Mouse (Mus musculus) liver, embryonic 11.5 days (tissue): Measurements from ENCODE around the gene Esp36. TPM values are rescaled to one million over a fixed set of nuclear protein-coding genes. Genes with fewer than 3 reads are reported as not detected.
"Not testable (repeated sequence)": the region's sequence is repeated elsewhere in the genome, so short reads cannot be mapped to it uniquely, and the experiment has no call there.

Source experiments
- ATAC-seq: fragments of 200-750 bp; cut with Nextera tagmentation; replicated peaks from 2 replicates; pipeline ENCODE4 v1.8.0; 2017; ENCODE audit warnings: moderate number of reproducible peaks, mild to moderate bottlenecking, moderate TSS enrichment, moderate library complexity; ENCODE audit not compliant: low FRiP score
- DNase-seq: peaks from one replicate; pipeline ENCODE4 v3.0.0-alpha.2; 2017; ENCODE audit warnings: low spot score
- H3K27ac ChIP-seq: fragments of 300-500 bp; sonication (generic); 2 replicates; pipeline ENCODE4 v1.5.1; 2014; ENCODE audit warnings: mild to moderate bottlenecking, low read depth, low read length, control low read depth
- H3K27me3 ChIP-seq: fragments of 300-500 bp; sonication (generic); replicated peaks from 2 replicates; pipeline ENCODE4 v1.6.1; 2014; ENCODE audit warnings: low read length, mixed read lengths; ENCODE audit not compliant: control insufficient read depth, insufficient read depth
- H3K36me3 ChIP-seq: fragments of 300-500 bp; sonication (generic); 2 replicates; pipeline ENCODE4 v1.6.1; 2014; ENCODE audit warnings: mild to moderate bottlenecking, low read length, moderate library complexity, mixed read lengths; ENCODE audit not compliant: control insufficient read depth, insufficient read depth
- H3K4me1 ChIP-seq: fragments of 300-500 bp; sonication (generic); replicated peaks from 2 replicates; pipeline ENCODE4 v1.6.1; 2014; ENCODE audit warnings: low read length, mixed read lengths; ENCODE audit not compliant: control insufficient read depth, insufficient read depth
- H3K4me2 ChIP-seq: fragments of 300-500 bp; sonication (generic); 2 replicates; pipeline ENCODE4 v1.6.1; 2014; ENCODE audit warnings: mild to moderate bottlenecking, control low read depth, moderate library complexity
- H3K4me3 ChIP-seq: fragments of 300-500 bp; sonication (generic); 2 replicates; pipeline ENCODE4 v1.5.1; 2014; ENCODE audit warnings: low read depth, low read length, control low read depth
- H3K9ac ChIP-seq: fragments of 300-500 bp; sonication (generic); 2 replicates; pipeline ENCODE4 v1.6.1; 2014; ENCODE audit warnings: low read depth, low read length, control low read depth
- H3K9me3 ChIP-seq: fragments of 300-500 bp; sonication (generic); 2 replicates; pipeline ENCODE4 v1.6.1; 2016; ENCODE audit warnings: low read length, inconsistent platforms, mixed read lengths; ENCODE audit not compliant: control insufficient read depth
- whole genome bisulfite sequencing: fragments of 180-500 bp; shearing (Covaris S2); extraction: QIAGEN DNeasy Blood & Tissue Kit; methylation state at CpG from one replicate; pipeline ENCODE4 v1.1.7; 2014; 5-methylcytosine and 5-hydroxymethylcytosine counted together
- polyA plus RNA-seq: library from polyadenylated mRNA; unstranded; fragments of >200 nt; fragmentation: Nextera tagmentation; extraction: Ambion mirVana; gene quantifications from 2 replicates; pipeline ENCODE4 v1.2.1, GENCODE M21; 2014

The Esp36 gene
- not detected in 2 replicates for polyA plus RNA-seq

DNA sequence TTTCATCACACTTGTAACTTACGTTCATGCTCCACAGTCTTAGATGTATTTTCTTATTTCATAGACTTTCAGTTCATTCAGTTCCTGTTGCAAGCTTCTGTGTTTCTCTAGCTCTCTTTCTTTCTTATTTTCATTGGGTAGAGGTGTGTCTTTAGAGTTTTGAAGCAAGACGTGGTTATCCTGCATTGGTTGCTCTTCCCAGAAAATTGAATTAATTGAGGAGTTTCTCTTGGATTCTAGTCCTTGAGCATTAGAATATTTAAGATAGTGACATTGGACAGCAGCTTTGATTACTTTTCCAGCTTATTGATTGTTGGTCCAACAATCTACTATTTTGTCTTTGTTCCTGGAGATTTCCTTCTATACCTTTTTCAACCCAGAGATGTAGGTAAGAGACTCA, at the start of gene Esp36:
TSS of gene Esp36 (minus strand) at position 101 of the 400 bp plus-strand sequence.
- Histone ChIP-seq H3K9ac (no peak within 1 kb of the TSS), H3K4me2 (no peak within 1 kb of the TSS), H3K9me3 (no peaks in the 10 kb centered on the region; the same call in 1 of the 2 replicates), H3K27me3 (no peaks in the 10 kb centered on the region), H3K27ac (no peak within 1 kb of the TSS), H3K4me1 (no peaks in the 10 kb centered on the region), H3K4me3 (no peak within 1 kb of the TSS), H3K36me3 (no peaks in the 10 kb centered on the region)
- ATAC-seq (no peak), DNase-seq (no peak)
- 71% methylated on average over 2 of the region's 2 CpGs for WGBS

- DNase-seq, ATAC-seq, H3K4me1 ChIP-seq, H3K4me3 ChIP-seq, H3K4me2 ChIP-seq, H3K27ac ChIP-seq, H3K9me3 ChIP-seq, H3K27me3 ChIP-seq, H3K36me3 ChIP-seq, H3K9ac ChIP-seq: not testable (repeated sequence)
These were observed 36.2 kb upstream of the Esp36 start for GRCm38 (mm10) chr17:38456206-38456605.

- Histone ChIP-seq H3K36me3 (no peaks in the 10 kb centered on the region), H3K9me3 (0 out of 2 replicates have a peak, but pooled peaks cover 3% of the 10 kb centered on the region), H3K4me2 (no peak overlapping the region), H3K9ac (no peak overlapping the region), H3K27ac (no peak overlapping the region), H3K4me1 (no peaks in the 10 kb centered on the region), H3K4me3 (no peak overlapping the region), H3K27me3 (no peaks in the 10 kb centered on the region)
- WGBS = 84% methylated on average over 2 of the region's 2 CpGs
- no peak for ATAC-seq
- no peak for DNase-seq
These were observed 30.7 kb upstream of the Esp36 start for GRCm38 (mm10) chr17:38450688-38451087.

- Histone ChIP-seq H3K9me3 (no peaks in the 10 kb centered on the region), H3K36me3 (no peaks in the 10 kb centered on the region), H3K4me1 (no peaks in the 10 kb centered on the region), H3K27me3 (no peaks in the 10 kb centered on the region), H3K9ac (no peak overlapping the region), H3K27ac (no peak overlapping the region), H3K4me2 (no peak overlapping the region), H3K4me3 (no peak overlapping the region)
- 61% methylated on average over 3 of the region's 3 CpGs for whole genome bisulfite sequencing
- DNase-seq (no peak), ATAC-seq (no peak)
These were observed 13.8 kb downstream of the Esp36 start for GRCm38 (mm10) chr17:38406135-38406534.

DNA sequence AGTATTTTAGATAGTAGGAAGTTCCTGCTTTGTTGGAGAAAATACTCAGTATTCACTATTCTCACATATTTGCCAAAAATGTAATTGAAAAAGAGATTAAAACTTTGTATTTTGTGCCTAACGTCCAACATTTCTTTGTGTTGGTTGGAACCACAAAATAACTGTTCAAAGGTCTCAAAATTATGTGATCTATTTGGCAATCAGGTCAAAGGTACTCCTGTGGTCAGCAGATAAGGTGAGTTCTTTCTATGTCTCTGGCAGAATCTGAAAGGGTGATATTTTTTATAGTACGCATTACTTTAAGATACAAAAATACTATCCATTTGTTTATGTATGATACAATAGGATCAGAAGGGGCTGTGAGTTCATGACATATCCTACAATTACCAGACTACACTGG, 28.2 kb downstream of the Esp36 start:
- H3K36me3 ChIP-seq = no peaks in the 10 kb centered on the region
- ATAC-seq = no peak
- no peak overlapping the region for H3K9ac ChIP-seq
- no peak for DNase-seq
- no peak overlapping the region for H3K27ac ChIP-seq
- no peak overlapping the region for H3K4me2 ChIP-seq
- H3K27me3 ChIP-seq = no peaks in the 10 kb centered on the region
- 67% methylated on average over 2 of the region's 2 CpGs for WGBS
- no peak overlapping the region for H3K4me3 ChIP-seq
- no peaks in the 10 kb centered on the region for H3K9me3 ChIP-seq
- H3K4me1 ChIP-seq = no peaks in the 10 kb centered on the region

Other genes with a start within 250 kb of the Esp36 start
- not detected in 2 replicates for gene Olfr134, start 248.8 kb downstream of the Esp36 start, polyA plus RNA-seq
- gene Olfr135, start 215.8 kb downstream of the Esp36 start, polyA plus RNA-seq = not detected in 2 replicates
- not detected in 2 replicates for gene Olfr138, start 159.2 kb downstream of the Esp36 start, polyA plus RNA-seq
- not detected in 2 replicates for gene Olfr137, start 112.6 kb downstream of the Esp36 start, polyA plus RNA-seq
- not detected in 2 replicates for gene Olfr136, start 90.4 kb downstream of the Esp36 start, polyA plus RNA-seq
- gene Esp34, start 134.0 kb upstream of the Esp36 start, polyA plus RNA-seq = not detected in 2 replicates
- not detected in 2 replicates for gene Esp31, start 219.3 kb upstream of the Esp36 start, polyA plus RNA-seq